Mouse (Mus musculus): ENCODE measurements around the gene Aldoart2. TPM values are rescaled to one million over a fixed set of nuclear protein-coding genes. Genes with fewer than 3 reads are reported as not detected.
A peak's percentile ranks its signal among the peaks of the same experiment; 100 is the strongest.
"Not testable (repeated sequence)": the region's sequence is repeated elsewhere in the genome, so short reads cannot be mapped to it uniquely, and the experiment has no call there.

Aldoart2 gene
- polyA plus RNA-seq, 1 experiment from 2014 or later = not detected

DNA sequence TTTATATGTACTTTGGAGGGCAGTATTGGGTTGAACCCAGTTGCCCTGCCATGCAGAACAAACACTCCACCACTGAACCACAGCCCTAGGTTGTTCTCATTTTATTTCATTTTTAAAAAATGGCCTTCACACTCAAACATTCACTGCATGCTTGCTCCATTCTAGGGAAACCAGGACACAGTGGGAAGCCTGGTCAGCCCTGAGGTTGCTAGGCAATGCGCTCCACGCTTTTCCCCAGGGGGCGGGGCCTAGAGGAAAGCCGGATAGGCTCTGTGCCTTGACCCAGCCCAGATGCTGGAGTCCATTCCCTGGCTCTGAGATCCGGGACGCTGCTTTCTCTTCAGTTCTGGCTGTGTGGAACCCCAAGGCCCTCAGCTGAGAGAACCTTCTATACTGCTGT is 8.8 kb downstream of the Aldoart2 start:
- Histone ChIP-seq H3K4me3 (replicated peaks) (no peak overlapping the region), H3K36me3 (no peaks in the 10 kb centered on the region), H3K27ac (no peak overlapping the region), H3K4me2 (no peak overlapping the region), H3K4me1 (replicated peaks) (peaks cover 4% of the 10 kb centered on the region), H3K9me3 (no peaks in the 10 kb centered on the region), H3K27me3 (no peaks in the 10 kb centered on the region; the same call in 1 of the 2 replicates), H3K9ac (replicated peaks) (no peak overlapping the region)
- WGBS = 12% methylated on average over 6 of the region's 6 CpGs
- peak; percentile 52; the same call in 1 of the 2 replicates for ATAC-seq (ENCODE audit: insufficient number of reproducible peaks, insufficient read depth, low FRiP score, low TSS enrichment, low read depth)

GRCm38 (mm10) chr12:55586936-55587335 is 21.9 kb downstream of the Aldoart2 start:
- H3K4me2 ChIP-seq; H3K4me1 ChIP-seq (replicated peaks); H3K9me3 ChIP-seq: not testable (repeated sequence)

GRCm38 (mm10) chr12:55598537-55598886 is 33.5 kb downstream of the Aldoart2 start:
- Histone ChIP-seq H3K27me3 (peaks cover 67% of the 10 kb centered on the region), H3K4me2 (peak overlapping the region; percentile 81), H3K4me3 (replicated peaks) (peak overlapping the region; percentile 45), H3K9ac (replicated peaks) (no peak overlapping the region), H3K9me3 (no peaks in the 10 kb centered on the region), H3K36me3 (no peaks in the 10 kb centered on the region), H3K4me1 (replicated peaks) (peaks cover 25% of the 10 kb centered on the region), H3K27ac (no peak overlapping the region)
- 12% methylated on average over 7 of the region's 7 CpGs for WGBS
- ATAC-seq (ENCODE audit: insufficient number of reproducible peaks, insufficient read depth, low FRiP score, low TSS enrichment, low read depth) = no peak

More at GRCm38 (mm10) chr12:55586936-55587335, 21.9 kb downstream of the Aldoart2 start:
- not testable (repeated sequence) for H3K4me3 ChIP-seq (replicated peaks); H3K9ac ChIP-seq (replicated peaks); H3K27me3 ChIP-seq; H3K36me3 ChIP-seq; ATAC-seq (ENCODE audit: insufficient number of reproducible peaks, insufficient read depth, low FRiP score, low TSS enrichment, low read depth); H3K27ac ChIP-seq
- WGBS = 65% methylated on average over 9 of the region's 9 CpGs

DNA sequence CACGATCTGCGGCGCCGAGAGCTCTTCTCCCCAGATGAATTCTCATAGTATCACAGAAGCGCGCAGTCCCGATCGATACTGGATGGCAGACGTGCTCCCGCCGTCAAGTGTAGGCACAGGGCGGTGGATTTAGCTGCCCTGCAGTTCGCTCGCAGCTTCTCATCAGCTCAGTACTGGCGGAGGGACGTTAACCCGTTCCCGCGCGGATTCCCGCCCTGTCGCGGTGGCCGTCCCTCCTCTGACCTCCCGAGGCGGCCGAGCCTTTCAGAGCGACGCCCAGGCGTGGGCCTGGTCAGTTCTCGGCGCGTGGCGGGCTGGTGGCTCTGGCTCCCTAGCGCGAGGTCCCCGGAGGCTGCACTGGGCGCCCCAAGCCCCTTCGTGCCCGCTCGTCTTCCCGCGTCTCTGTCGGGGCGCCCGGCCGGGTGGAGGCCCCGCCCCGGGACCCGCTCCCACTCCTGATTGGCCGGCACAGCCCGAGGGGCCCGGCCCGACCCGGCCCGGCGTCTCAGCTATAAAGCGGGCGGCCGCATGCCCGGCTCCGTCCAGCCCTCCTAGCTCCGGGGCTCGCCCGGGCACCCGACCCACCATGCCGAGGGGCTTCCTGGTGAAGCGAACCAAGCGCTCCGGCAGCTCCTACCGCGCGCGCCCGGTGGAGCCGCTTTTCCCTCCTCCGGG is 34.0 kb downstream of the Aldoart2 start, which contains the start of gene Insm2:
Gene Insm2 (plus strand): TSS at position 541 of the 675 bp plus-strand sequence.
- no peak within 1 kb of the TSS for H3K27ac ChIP-seq
- peak; percentile 16; the same call in 1 of the 2 replicates for ATAC-seq (ENCODE audit: insufficient number of reproducible peaks, insufficient read depth, low FRiP score, low TSS enrichment, low read depth)
- under 1% methylated on average over 77 of the region's 77 CpGs for WGBS

DNA sequence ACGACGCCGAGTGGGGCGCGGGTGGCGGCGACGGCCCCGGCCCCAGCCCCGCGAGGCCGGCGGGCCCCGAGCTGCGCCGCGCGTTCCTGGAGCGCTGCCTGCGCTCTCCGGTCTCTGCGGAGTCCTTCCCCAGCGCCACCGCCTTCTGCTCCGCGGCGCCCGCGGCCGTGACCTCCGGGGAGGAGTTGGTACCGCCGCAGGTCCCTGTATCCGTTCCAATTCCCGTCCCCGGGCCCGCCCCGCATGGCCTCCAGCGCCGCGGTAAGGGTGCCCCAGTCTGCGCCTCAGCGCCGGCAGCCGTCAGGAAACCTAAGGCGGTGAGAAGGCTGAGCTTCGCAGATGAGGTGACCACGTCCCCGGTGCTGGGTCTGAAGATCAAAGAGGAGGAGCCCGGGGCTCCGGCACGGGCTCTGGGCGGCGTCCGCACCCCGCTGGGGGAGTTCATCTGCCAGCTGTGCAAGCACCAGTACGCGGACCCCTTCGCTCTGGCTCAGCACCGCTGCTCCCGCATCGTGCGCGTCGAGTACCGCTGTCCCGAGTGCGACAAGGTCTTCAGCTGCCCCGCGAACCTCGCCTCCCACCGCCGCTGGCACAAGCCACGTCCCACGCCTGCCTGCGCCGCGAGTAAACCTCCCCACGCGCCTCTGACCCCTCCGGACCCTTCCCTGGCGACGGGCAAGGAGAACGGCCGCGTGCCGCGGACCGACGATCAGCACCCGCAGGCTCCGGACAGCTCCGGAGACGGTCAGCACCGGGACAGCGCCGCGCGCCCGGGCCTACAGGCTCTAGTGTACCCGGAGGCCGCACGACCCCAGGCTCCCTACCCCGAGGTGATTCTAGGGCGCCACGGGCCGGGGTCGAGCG is 34.8 kb downstream of the Aldoart2 start:
- peaks cover 25% of the 10 kb centered on the region for H3K4me1 ChIP-seq (replicated peaks)
- H3K9ac ChIP-seq (replicated peaks) = no peak overlapping the region
- under 1% methylated on average over 109 of the region's 109 CpGs for WGBS
- no peaks in the 10 kb centered on the region for H3K36me3 ChIP-seq
- ATAC-seq (ENCODE audit: insufficient number of reproducible peaks, insufficient read depth, low FRiP score, low TSS enrichment, low read depth) = peak; percentile 88
- H3K4me2 ChIP-seq = peak overlapping the region; percentile 81
- no peaks in the 10 kb centered on the region for H3K9me3 ChIP-seq
- H3K27me3 ChIP-seq = peaks cover 63% of the 10 kb centered on the region
- no peak overlapping the region for H3K27ac ChIP-seq
- H3K4me3 ChIP-seq (replicated peaks) = peak overlapping the region; percentile 45

More for the DNA sequence above, 34.0 kb downstream of the Aldoart2 start, which contains the start of gene Insm2:
- Histone ChIP-seq H3K9me3 (no peaks in the 10 kb centered on the region), H3K4me1 (replicated peaks) (peaks cover 25% of the 10 kb centered on the region), H3K4me2 (peak within 1 kb of the TSS; percentile 81), H3K9ac (replicated peaks) (no peak within 1 kb of the TSS), H3K36me3 (no peaks in the 10 kb centered on the region), H3K4me3 (replicated peaks) (peak within 1 kb of the TSS; percentile 45), H3K27me3 (peaks cover 67% of the 10 kb centered on the region)

GRCm38 (mm10) chr12:55600503-55600994 is 35.5 kb downstream of the Aldoart2 start:
- Histone ChIP-seq H3K9me3 (no peaks in the 10 kb centered on the region), H3K36me3 (no peaks in the 10 kb centered on the region), H3K4me3 (replicated peaks) (peak overlapping the region; percentile 45), H3K9ac (replicated peaks) (no peak overlapping the region), H3K4me1 (replicated peaks) (peaks cover 25% of the 10 kb centered on the region), H3K27me3 (peaks cover 60% of the 10 kb centered on the region), H3K4me2 (peak overlapping the region; percentile 81), H3K27ac (no peak overlapping the region)
- ATAC-seq (ENCODE audit: insufficient number of reproducible peaks, insufficient read depth, low FRiP score, low TSS enrichment, low read depth) = peak; percentile 45; the same call in 1 of the 2 replicates
- WGBS = 5% methylated on average over 42 of the region's 42 CpGs

DNA sequence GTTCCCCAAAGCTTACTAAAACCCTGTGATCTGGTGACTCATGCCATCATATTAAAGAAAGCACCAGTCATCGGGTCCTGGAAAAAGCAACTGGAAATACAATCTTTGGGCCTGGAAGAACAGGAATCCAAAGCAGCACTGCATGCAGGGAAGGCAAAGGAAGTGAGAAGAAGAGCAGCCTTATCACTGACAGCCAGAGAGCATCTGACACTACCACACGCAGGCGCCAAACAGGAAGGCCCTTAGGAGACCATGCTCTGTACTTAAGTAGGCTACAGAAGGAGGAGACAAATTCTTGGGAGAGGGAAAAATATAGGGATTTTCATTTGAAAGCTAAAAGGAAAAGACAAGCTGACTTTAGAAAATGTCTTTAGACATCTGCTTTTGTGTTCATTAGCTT is 39.4 kb downstream of the Aldoart2 start:
- H3K9ac ChIP-seq (replicated peaks) = no peak overlapping the region
- 73% methylated on average over 3 of the region's 3 CpGs for WGBS
- no peaks in the 10 kb centered on the region for H3K36me3 ChIP-seq
- H3K9me3 ChIP-seq = no peaks in the 10 kb centered on the region
- H3K4me2 ChIP-seq = no peak overlapping the region
- H3K27ac ChIP-seq = no peak overlapping the region
- no peak for ATAC-seq (ENCODE audit: insufficient number of reproducible peaks, insufficient read depth, low FRiP score, low TSS enrichment, low read depth)
- H3K4me3 ChIP-seq (replicated peaks) = no peak overlapping the region
- peaks cover 18% of the 10 kb centered on the region for H3K4me1 ChIP-seq (replicated peaks)
- peaks cover 21% of the 10 kb centered on the region for H3K27me3 ChIP-seq

DNA sequence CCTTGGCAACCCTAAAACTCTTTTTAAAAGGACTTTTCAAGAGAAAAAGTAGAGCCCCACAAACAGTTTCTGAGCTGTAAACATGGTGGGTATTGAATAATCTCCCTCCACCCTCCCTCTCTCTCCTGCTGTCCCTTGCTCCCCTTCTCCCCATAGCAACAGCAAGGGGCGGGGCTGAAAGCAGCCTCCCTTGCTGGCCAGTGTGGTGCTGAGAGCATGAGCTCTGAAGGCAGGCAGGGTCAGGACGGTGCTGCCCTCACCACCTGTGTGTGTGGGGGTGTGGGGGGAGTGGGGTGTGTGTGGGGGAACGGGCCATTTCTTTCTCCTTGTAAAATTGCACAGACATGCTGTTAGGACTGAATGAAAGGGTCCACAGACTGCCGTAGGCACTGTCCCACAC is 42.9 kb downstream of the Aldoart2 start:
- Histone ChIP-seq H3K4me2 (no peak overlapping the region), H3K9ac (replicated peaks) (no peak overlapping the region), H3K27me3 (no peaks in the 10 kb centered on the region), H3K9me3 (no peaks in the 10 kb centered on the region), H3K4me1 (replicated peaks) (peaks cover 3% of the 10 kb centered on the region; the same call in 1 of the 2 replicates), H3K27ac (no peak overlapping the region), H3K4me3 (replicated peaks) (no peak overlapping the region), H3K36me3 (no peaks in the 10 kb centered on the region)
- 21% methylated on average over 4 of the region's 4 CpGs for WGBS
- 0 out of 2 replicates have a peak, but pooled peaks have one; percentile 37 for ATAC-seq (ENCODE audit: insufficient number of reproducible peaks, insufficient read depth, low FRiP score, low TSS enrichment, low read depth)

- Histone ChIP-seq H3K4me2 (no peak overlapping the region), H3K9me3 (no peaks in the 10 kb centered on the region), H3K36me3 (no peaks in the 10 kb centered on the region), H3K9ac (replicated peaks) (no peak overlapping the region), H3K4me3 (replicated peaks) (no peak overlapping the region), H3K27ac (no peak overlapping the region), H3K27me3 (no peaks in the 10 kb centered on the region), H3K4me1 (replicated peaks) (peaks cover 3% of the 10 kb centered on the region; the same call in 1 of the 2 replicates)
- 81% methylated on average over 2 of the region's 2 CpGs for WGBS
- ATAC-seq (ENCODE audit: insufficient number of reproducible peaks, insufficient read depth, low FRiP score, low TSS enrichment, low read depth) = no peak
Measured at GRCm38 (mm10) chr12:55610812-55611211, 45.8 kb downstream of the Aldoart2 start.

Measured in limb, embryonic 12.5 days (tissue).